Mouse (Mus musculus): Measurements from ENCODE around the gene Adora2b.

GRCm38 (mm10) chr11:62269097-62269496, 20.3 kb downstream of the Adora2b start:
- TF ChIP-seq POLR2A (IDR thresholded peaks at IDR 0.05; ENCODE audit: extremely low read depth, insufficient read depth, low read length) (no peak), CTCF (IDR thresholded peaks at IDR 0.05; ENCODE audit: extremely low read depth, insufficient read depth, low read length) (no peak)

Data from cortical plate, adult 2 months (tissue).